Mouse (Mus musculus) ES-Bruce4 (cell line): Measurements from ENCODE around the gene Egflam. TPM values are rescaled to one million over a fixed set of nuclear protein-coding genes. Genes with fewer than 3 reads are reported as not detected.

Experiments
- H3K27ac ChIP-seq: 2 replicates; pipeline ENCODE4 v1.5.1; 2012; ENCODE audit warnings: low read length, inconsistent platforms; ENCODE audit not compliant: insufficient read depth
- H3K27me3 ChIP-seq: 2 replicates; pipeline ENCODE4 v1.6.1; 2012; ENCODE audit warnings: mild to moderate bottlenecking, low read length, inconsistent platforms; ENCODE audit not compliant: control insufficient read depth, poor library complexity, insufficient read depth, severe bottlenecking
- H3K36me3 ChIP-seq: 2 replicates; pipeline ENCODE4 v1.6.1; 2012; ENCODE audit warnings: inconsistent platforms, mild to moderate bottlenecking, low read length, moderate library complexity; ENCODE audit not compliant: control insufficient read depth, poor library complexity, insufficient read depth, severe bottlenecking
- H3K4me1 ChIP-seq: one replicate; pipeline ENCODE4 v1.8.1; 2011; ENCODE audit warnings: low read length; ENCODE audit not compliant: control insufficient read depth, insufficient read depth
- H3K4me3 ChIP-seq: 2 replicates; pipeline ENCODE4 v1.5.1; 2011; ENCODE audit warnings: low read depth, mild to moderate bottlenecking, low read length
- H3K9ac ChIP-seq: 2 replicates; pipeline ENCODE4 v1.6.1; 2012; ENCODE audit warnings: low read depth, mild to moderate bottlenecking, inconsistent platforms; ENCODE audit not compliant: poor library complexity, severe bottlenecking
- H3K9me3 ChIP-seq: replicated peaks from 2 replicates; pipeline ENCODE4 v1.6.1; 2012; ENCODE audit warnings: mild to moderate bottlenecking, low read length, inconsistent platforms; ENCODE audit not compliant: control insufficient read depth, poor library complexity, insufficient read depth, severe bottlenecking
- CTCF ChIP-seq: IDR thresholded peaks from one replicate; pipeline ENCODE4 v1.8.1; 2011; ENCODE audit warnings: low read depth, low read length
- EP300 ChIP-seq: IDR thresholded peaks from 2 replicates; pipeline ENCODE4 v1.6.1; 2011; ENCODE audit warnings: low read depth, low read length; ENCODE audit not compliant: insufficient read depth
- POLR2A ChIP-seq: IDR thresholded peaks from one replicate; pipeline ENCODE4 v1.8.1; 2011; ENCODE audit warnings: low read length; ENCODE audit not compliant: insufficient read depth
- polyA plus RNA-seq: library from polyadenylated mRNA; stranded (reverse); fragments of >200 nt; gene quantifications from 2 replicates; pipeline ENCODE4 v1.2.4, GENCODE M21; 2011; ENCODE audit warnings: low read depth; ENCODE audit not compliant: missing spikeins, insufficient read depth, insufficient read length

Gene Egflam
- polyA plus RNA-seq, 1 experiment: 1.8 TPM

DNA sequence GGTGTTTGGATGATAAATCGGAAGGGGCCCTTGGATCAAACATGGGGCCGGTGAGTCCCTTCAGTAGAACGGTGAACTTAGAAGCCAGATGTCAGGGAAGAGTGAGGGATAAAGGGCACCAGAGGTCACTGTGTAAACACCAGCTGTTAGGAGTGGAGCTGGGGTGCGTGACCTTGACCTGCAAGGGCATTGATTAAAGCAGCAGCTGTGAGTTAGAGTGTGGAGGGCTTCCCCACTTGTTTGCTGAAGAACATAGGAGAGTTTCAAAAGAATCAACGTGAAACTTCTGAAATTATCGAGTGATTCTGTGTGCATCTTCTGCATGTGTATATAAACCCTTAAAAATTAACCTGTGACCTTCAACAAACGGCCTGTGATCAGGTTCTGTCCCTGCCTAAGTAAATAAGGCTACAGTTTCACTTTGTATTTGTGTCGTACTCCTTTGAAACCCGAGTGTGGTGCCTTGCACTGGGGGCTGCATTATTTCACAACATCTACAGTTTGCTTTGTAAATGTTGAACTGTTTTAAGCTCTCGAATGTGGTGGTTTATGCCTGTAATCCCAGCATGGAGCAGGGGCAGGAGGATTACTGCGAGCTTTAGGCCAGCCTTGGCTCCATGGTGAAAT is 230.2 kb downstream of the Egflam start:
- Histone ChIP-seq H3K4me3 (no peak overlapping the region), H3K27ac (peak overlapping the region; percentile 56), H3K27me3 (no peaks in the 10 kb centered on the region), H3K36me3 (peaks cover 43% of the 10 kb centered on the region), H3K9ac (no peak overlapping the region), H3K4me1 (peaks cover 10% of the 10 kb centered on the region), H3K9me3 (no peaks in the 10 kb centered on the region)
- peak; percentile 99 for TF ChIP-seq EP300
- no peak for TF ChIP-seq CTCF
- no peak for TF ChIP-seq POLR2A

- H3K4me1 ChIP-seq: peaks cover 10% of the 10 kb centered on the region
- H3K27ac ChIP-seq: peak overlapping the region; percentile 30
- H3K9ac ChIP-seq: no peak overlapping the region
- TF ChIP-seq POLR2A (no peak), EP300 (no peak)
- H3K9me3 ChIP-seq: no peaks in the 10 kb centered on the region
- H3K27me3 ChIP-seq: no peaks in the 10 kb centered on the region
- H3K4me3 ChIP-seq: no peak overlapping the region
- H3K36me3 ChIP-seq: peaks cover 42% of the 10 kb centered on the region
Measured at GRCm38 (mm10) chr15:7167238-7167905, 230.8 kb downstream of the Egflam start.

DNA sequence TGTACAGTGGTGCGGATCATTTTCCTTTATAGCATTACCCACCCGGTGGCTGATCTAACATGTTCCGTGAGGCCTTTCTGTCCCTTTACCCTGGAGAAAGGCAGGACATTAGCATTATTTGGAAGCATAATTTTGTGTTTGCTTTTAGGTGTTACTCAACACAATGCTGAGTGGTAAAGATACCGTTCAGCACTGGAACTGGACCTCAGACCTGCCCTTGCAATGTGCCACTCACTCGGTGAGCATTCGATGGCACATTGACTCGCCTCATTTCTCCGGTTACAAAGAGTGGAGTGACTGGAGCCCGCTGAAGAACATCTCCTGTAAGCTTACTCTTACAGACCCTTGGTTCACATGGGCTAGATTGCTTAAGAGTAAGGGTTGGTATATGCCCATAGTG is 231.5 kb downstream of the Egflam start:
- TF ChIP-seq EP300 (no peak), POLR2A (no peak), CTCF (no peak)
- H3K4me3 ChIP-seq: no peak overlapping the region
- no peak overlapping the region for H3K9ac ChIP-seq
- H3K27ac ChIP-seq: no peak overlapping the region
- no peaks in the 10 kb centered on the region for H3K27me3 ChIP-seq
- H3K4me1 ChIP-seq: peaks cover 10% of the 10 kb centered on the region
- H3K9me3 ChIP-seq: no peaks in the 10 kb centered on the region
- peaks cover 37% of the 10 kb centered on the region for H3K36me3 ChIP-seq

DNA sequence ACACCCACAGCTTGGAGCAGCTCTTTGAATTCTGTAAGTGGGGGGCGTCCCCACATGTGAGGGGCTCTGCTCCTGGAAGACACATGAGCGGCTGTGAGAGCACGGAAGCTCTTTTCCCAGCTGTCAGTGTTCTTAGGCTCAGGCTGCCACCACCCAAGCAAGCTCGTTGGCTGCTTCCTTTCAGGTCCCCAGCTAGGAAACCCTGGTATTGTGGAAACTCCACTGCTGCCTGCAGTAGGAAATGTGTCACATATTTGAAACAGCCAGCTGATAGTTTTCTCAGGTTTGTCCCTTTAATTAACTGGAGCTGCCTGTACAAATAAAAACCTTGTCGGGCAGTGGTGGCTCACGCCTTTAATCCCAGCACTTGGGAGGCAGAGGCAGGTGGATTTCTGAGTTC is 234.3 kb downstream of the Egflam start:
- no peaks in the 10 kb centered on the region for H3K27me3 ChIP-seq
- TF ChIP-seq POLR2A: no peak
- no peak for TF ChIP-seq CTCF
- no peak for TF ChIP-seq EP300
- H3K9ac ChIP-seq: no peak overlapping the region
- no peak overlapping the region for H3K27ac ChIP-seq
- no peak overlapping the region for H3K4me3 ChIP-seq
- no peaks in the 10 kb centered on the region for H3K9me3 ChIP-seq
- peaks cover 26% of the 10 kb centered on the region for H3K36me3 ChIP-seq
- peaks cover 8% of the 10 kb centered on the region for H3K4me1 ChIP-seq

DNA sequence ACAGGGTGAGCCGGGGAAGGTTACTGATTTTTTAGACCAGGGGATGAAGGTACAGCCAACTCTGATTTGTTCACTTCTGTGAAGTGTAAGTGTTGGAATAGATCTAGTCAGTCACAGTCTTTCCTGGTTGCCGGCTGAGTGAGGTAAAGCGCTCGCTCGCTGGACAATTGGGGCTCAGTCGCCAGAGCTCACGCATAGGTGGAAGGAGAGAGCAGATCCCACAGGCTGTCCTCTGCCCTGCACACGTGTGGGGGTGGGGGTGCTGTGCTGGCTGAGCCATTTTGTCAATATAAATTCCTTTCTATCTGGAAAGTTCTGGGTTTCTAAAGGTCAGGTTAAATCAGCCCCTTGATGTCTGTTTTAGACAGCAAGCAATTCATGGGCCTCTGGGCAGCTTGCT is 237.9 kb downstream of the Egflam start:
- H3K27ac ChIP-seq: no peak overlapping the region
- no peaks in the 10 kb centered on the region for H3K9me3 ChIP-seq
- peaks cover 38% of the 10 kb centered on the region for H3K36me3 ChIP-seq
- no peaks in the 10 kb centered on the region for H3K27me3 ChIP-seq
- no peak overlapping the region for H3K4me3 ChIP-seq
- no peak for TF ChIP-seq EP300
- TF ChIP-seq POLR2A: no peak
- TF ChIP-seq CTCF: no peak
- H3K9ac ChIP-seq: no peak overlapping the region
- H3K4me1 ChIP-seq: no peaks in the 10 kb centered on the region

- Histone ChIP-seq H3K9ac (no peak overlapping the region), H3K27me3 (no peaks in the 10 kb centered on the region), H3K27ac (no peak overlapping the region), H3K36me3 (peaks cover 38% of the 10 kb centered on the region), H3K4me1 (no peaks in the 10 kb centered on the region), H3K9me3 (no peaks in the 10 kb centered on the region), H3K4me3 (no peak overlapping the region)
- TF ChIP-seq EP300 (no peak), CTCF (no peak), POLR2A (no peak)
Measured at GRCm38 (mm10) chr15:7159869-7160268, 238.3 kb downstream of the Egflam start.
